22 mouse cellular contexts compared by ENCODE assay signal in the genomic region with DNA sequence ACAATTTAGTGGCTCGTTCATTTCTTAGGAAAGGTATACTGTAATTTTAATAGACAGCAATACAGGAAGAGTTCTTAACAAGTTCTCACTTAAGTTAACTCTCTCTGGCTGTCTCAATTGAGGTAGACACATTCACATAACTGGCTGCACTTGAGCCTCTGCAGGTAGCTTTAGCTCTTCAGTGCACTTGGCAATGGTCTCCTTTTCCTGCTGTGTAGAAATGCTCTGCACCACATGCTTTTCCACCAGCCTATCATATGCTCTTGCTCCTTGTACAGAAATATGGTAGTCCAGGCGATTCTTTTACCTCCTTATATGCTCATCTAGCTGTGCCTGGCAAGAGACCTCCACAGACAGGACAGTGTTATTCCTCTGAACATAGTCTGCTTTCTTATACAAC.
A peak's percentile ranks its signal among the peaks of the same experiment; 100 is the strongest.
DNase-seq lines count a peak whose midpoint lies in the region; ATAC-seq lines count a peak whose summit lies in the region.
"Had no signal": no experiment of that assay in that cellular context is flagged by ENCODE, and none has a peak within 500 bp of the region (broad histone marks: within the 10 kb centered on the region; RNA-seq: fewer than 3 reads in every experiment).

No protein-coding gene starts in this region.

- DNase-seq in liver, embryonic 13.5 days: no peak
- DNase-seq in liver, embryonic 11.5 days (ENCODE audit: low spot score): no peak
- DNase-seq in cerebellum, adult 11-12 months: peak; percentile 9
- peak; percentile 21 for DNase-seq in cerebellum, adult 9-11 months
- DNase-seq in spleen, adult 12 weeks (ENCODE audit: low spot score): no peak
- DNase-seq in frontal cortex, postnatal 14 days (ENCODE audit: low spot score in 2 of 2): no peak
- no peak for DNase-seq in left cerebral cortex, postnatal 14 days (ENCODE audit: low spot score in 2 of 2)
- DNase-seq: adrenal gland, postnatal 25 days; gastrocnemius, postnatal 14 days; heart, adult 18-20 months; heart, postnatal 14 days; kidney, adult 2 months; kidney, postnatal 10 days; lung, postnatal 14 days; thymus, postnatal 25 days had no signal

- peaks cover 37% of the 10 kb centered on the region for H3K36me3 ChIP-seq in liver, embryonic 13.5 days
- H3K36me3 ChIP-seq in liver, embryonic 11.5 days (ENCODE audit: control insufficient read depth, insufficient read depth, low read length): no peaks in the 10 kb centered on the region
- H3K36me3 ChIP-seq: forebrain, embryonic 15.5 days; heart, embryonic 13.5 days; hindbrain, embryonic 13.5 days had no signal

- no peaks in the 10 kb centered on the region for H3K9me3 ChIP-seq in liver, embryonic 13.5 days (replicated peaks)
- no peaks in the 10 kb centered on the region for H3K9me3 ChIP-seq in liver, embryonic 11.5 days (ENCODE audit: control insufficient read depth, low read length)
- H3K9me3 ChIP-seq: forebrain, embryonic 15.5 days; heart, embryonic 13.5 days; hindbrain, embryonic 13.5 days; limb, embryonic 10.5 days had no signal

- intact Hi-C loops in left cerebral cortex, postnatal 14 days (cut with DNase I): no loop called here

- WGBS in liver, embryonic 13.5 days (ENCODE audit: insufficient replicate concordance): 78% methylated on average over 2 of the region's 2 CpGs
- 92% methylated on average over 2 of the region's 2 CpGs for WGBS in liver, embryonic 11.5 days

- no peak overlapping the region for H3K4me3 ChIP-seq in liver, embryonic 13.5 days (replicated peaks)
- no peak overlapping the region for H3K4me3 ChIP-seq in liver, embryonic 11.5 days (ENCODE audit: low read depth, low read length)
- H3K4me3 ChIP-seq: forebrain, embryonic 15.5 days; heart, embryonic 13.5 days; hindbrain, embryonic 13.5 days; left cerebral cortex, adult 2 months; limb, embryonic 10.5 days had no signal

- H3K4me2 ChIP-seq in liver, embryonic 13.5 days: peak overlapping the region; percentile 16; the same call in 1 of the 2 replicates
- H3K4me2 ChIP-seq in liver, embryonic 11.5 days: no peak overlapping the region
- H3K4me2 ChIP-seq: forebrain, embryonic 15.5 days; heart, embryonic 13.5 days; hindbrain, embryonic 13.5 days; midbrain, embryonic 11.5 days had no signal

- ATAC-seq in liver, embryonic 13.5 days (ENCODE audit: low read depth): no peak
- ATAC-seq in liver, embryonic 11.5 days (replicated peaks; ENCODE audit: low FRiP score): no peak
- ATAC-seq: forebrain, embryonic 15.5 days; inflammation-experienced regulatory T-cells, adult 6 months had no signal

- no peaks in the 10 kb centered on the region for H3K27me3 ChIP-seq in liver, embryonic 13.5 days
- H3K27me3 ChIP-seq in liver, embryonic 11.5 days (replicated peaks; ENCODE audit: control insufficient read depth, insufficient read depth, low read length): no peaks in the 10 kb centered on the region
- H3K27me3 ChIP-seq: forebrain, embryonic 15.5 days; heart, embryonic 13.5 days; hindbrain, embryonic 13.5 days had no signal

- peaks cover 70% of the 10 kb centered on the region for H3K4me1 ChIP-seq in liver, embryonic 13.5 days (replicated peaks)
- peaks cover 18% of the 10 kb centered on the region for H3K4me1 ChIP-seq in liver, embryonic 11.5 days (replicated peaks; ENCODE audit: control insufficient read depth, insufficient read depth, low read length)
- H3K4me1 ChIP-seq: forebrain, embryonic 15.5 days; limb, embryonic 10.5 days had no signal

- peak overlapping the region; percentile 46; the same call in 1 of the 2 replicates for H3K9ac ChIP-seq in liver, embryonic 13.5 days
- H3K9ac ChIP-seq in liver, embryonic 11.5 days (ENCODE audit: low read depth, low read length): no peak overlapping the region
- H3K9ac ChIP-seq: forebrain, embryonic 15.5 days; heart, embryonic 13.5 days; hindbrain, embryonic 13.5 days had no signal

- peak overlapping the region; percentile 75 for H3K27ac ChIP-seq in liver, embryonic 13.5 days
- H3K27ac ChIP-seq in liver, embryonic 11.5 days (ENCODE audit: low read depth, low read length): no peak overlapping the region
- H3K27ac ChIP-seq: forebrain, embryonic 15.5 days; heart, embryonic 13.5 days; hindbrain, embryonic 13.5 days; left cerebral cortex, adult 2 months; limb, embryonic 10.5 days had no signal

Comparison
In these comparisons a context has a peak if more than half of its experiments do, and no peak if none do; other contexts are left out.
1. DNase-seq: peak in cerebellum, adult 11-12 months (single experiment) and cerebellum, adult 9-11 months (single experiment); none in liver, embryonic 13.5 days (single experiment), liver, embryonic 11.5 days (single experiment), spleen, adult 12 weeks (single experiment), frontal cortex, postnatal 14 days (0 of 2) and left cerebral cortex, postnatal 14 days (0 of 2).